Mouse (Mus musculus) heart, postnatal 0 days (tissue): ENCODE data around the gene Anapc5.

Source experiments
- CTCF ChIP-seq: IDR thresholded peaks from 2 replicates; pipeline ENCODE4 v1.5.1; 2016; ENCODE audit warnings: antibody characterized with exemption, control low read depth, low read depth
- EP300 ChIP-seq: IDR thresholded peaks from 2 replicates; pipeline ENCODE4 v1.6.1; 2016; ENCODE audit warnings: antibody characterized with exemption, low read depth

- TF ChIP-seq CTCF (peak; percentile 33), EP300 (peak; percentile 24; the same call in 1 of the 2 replicates)
Observed at GRCm38 (mm10) chr5:122850319-122851002, 29.3 kb upstream of the Anapc5 start.
